Mouse (Mus musculus) monocyte, adult 59 days (primary cell): Measurements from ENCODE around the gene Vmn1r113. TPM values are rescaled to one million over a fixed set of nuclear protein-coding genes. Genes with fewer than 3 reads are reported as not detected.

Experiments used
- total RNA-seq, 2 experiments: library from RNA; stranded (reverse); gene quantifications; one replicate each; pipeline ENCODE4 v1.2.4; 2023

Vmn1r113 gene
- not detected for total RNA-seq

GRCm38 (mm10) chr7:20786985-20787384 is at the start of gene Vmn1r113:
Gene Vmn1r113 (plus strand): TSS chr7:20787285.

GRCm38 (mm10) chr7:20770885-20771284 is 16.2 kb upstream of the Vmn1r113 start, which contains the start of gene Vmn1r112:
Gene Vmn1r112 (plus strand): TSS chr7:20771185.

GRCm38 (mm10) chr7:20812086-20812485 is 25.0 kb downstream of the Vmn1r113 start, which contains the start of gene Vmn1r114:
Gene Vmn1r114 (minus strand): TSS chr7:20812186.

Other genes starting within 250 kb of the Vmn1r113 start
- not detected for gene Gm5726, start 241.5 kb upstream of the Vmn1r113 start, total RNA-seq
- gene Gm4141, start 211.0 kb upstream of the Vmn1r113 start, total RNA-seq, result not detected
- not detected for gene Gm4513, start 188.3 kb upstream of the Vmn1r113 start, total RNA-seq
- not detected for gene Vmn1r107, start 118.4 kb upstream of the Vmn1r113 start, total RNA-seq
- not detected for gene Vmn1r111, start 84.1 kb upstream of the Vmn1r113 start, total RNA-seq
- not detected for gene Gm10668, start 56.7 kb upstream of the Vmn1r113 start, total RNA-seq
- gene Vmn1r112, start 16.1 kb upstream of the Vmn1r113 start, total RNA-seq, result not detected
- not detected for gene Vmn1r114, start 24.9 kb downstream of the Vmn1r113 start, total RNA-seq
- not detected for gene Vmn1r115, start 57.7 kb downstream of the Vmn1r113 start, total RNA-seq
- not detected for gene Vmn1r116, start 85.0 kb downstream of the Vmn1r113 start, total RNA-seq
- not detected for gene Vmn1r117, start 96.8 kb downstream of the Vmn1r113 start, total RNA-seq
- not detected for gene Vmn1r118, start 125.1 kb downstream of the Vmn1r113 start, total RNA-seq
- not detected for gene Vmn1r119, start 225.2 kb downstream of the Vmn1r113 start, total RNA-seq